Mouse (Mus musculus): ENCODE measurements around the gene Rab11fip4. TPM values are rescaled to one million over a fixed set of nuclear protein-coding genes. Genes with fewer than 3 reads are reported as not detected.

The Rab11fip4 gene
- polyA plus RNA-seq (2014; fragmentation: Nextera tagmentation; extraction: Ambion mirVana): 10.7 and 12.2 TPM in 2 replicates

DNA sequence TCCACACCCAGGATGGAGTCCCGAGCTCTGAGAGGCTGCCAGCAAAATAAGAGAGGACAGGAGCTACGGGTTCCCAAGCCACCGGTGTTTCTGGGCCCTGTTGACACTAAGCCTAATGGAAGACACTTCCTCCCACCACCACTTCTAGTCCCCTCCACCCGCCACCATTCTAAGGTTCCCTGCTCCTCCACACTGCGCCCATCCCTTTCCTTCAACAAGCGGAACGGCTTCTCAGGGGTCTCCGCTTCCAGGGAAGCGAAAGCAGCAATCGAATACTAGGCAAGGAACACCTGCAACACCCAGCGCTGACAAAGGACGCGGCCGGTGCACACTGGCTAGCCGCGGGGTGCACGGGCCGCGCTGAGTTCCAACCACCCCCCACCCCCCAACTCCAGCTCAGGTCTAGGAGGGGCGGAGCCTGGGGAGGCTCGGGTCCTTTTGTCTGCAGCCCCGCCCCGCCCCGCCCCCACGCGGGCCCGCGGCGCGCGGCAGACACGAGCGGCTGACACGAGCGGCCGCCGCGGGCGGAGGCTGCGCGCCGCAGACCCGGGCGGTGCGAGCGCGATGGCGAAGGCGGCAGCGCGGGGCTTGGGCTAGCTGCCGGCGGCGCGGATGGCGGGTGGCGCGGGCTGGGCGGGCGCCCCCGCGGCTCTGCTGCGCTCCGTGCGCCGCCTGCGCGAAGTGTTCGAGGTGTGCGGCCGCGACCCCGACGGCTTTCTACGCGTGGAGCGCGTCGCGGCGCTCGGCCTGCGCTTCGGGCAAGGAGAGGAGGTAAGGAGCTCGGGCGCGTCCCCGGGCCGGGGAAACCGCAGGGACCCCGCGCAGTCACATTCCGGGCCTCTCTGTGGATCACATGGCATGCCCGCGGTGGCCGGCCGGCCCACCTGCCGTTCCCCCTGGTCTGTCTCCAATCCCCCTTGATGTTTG, at the start of gene Rab11fip4:
Rab11fip4 (plus strand) TSS at position 549 of the 927 bp plus-strand sequence.
- H3K4me3 ChIP-seq (ENCODE audit: low read depth, low read length): peak within 1 kb of the TSS; percentile 49
- DNase-seq (ENCODE audit: low spot score): peak; percentile 64
- H3K27ac ChIP-seq (replicated peaks; ENCODE audit: low read depth, low read length): no peak within 1 kb of the TSS
- 0 out of 2 replicates have a peak, but pooled peaks have one; percentile 42 for ATAC-seq (ENCODE audit: insufficient number of reproducible peaks, low FRiP score, low TSS enrichment, low read depth)
- H3K9ac ChIP-seq (ENCODE audit: low read length): peak within 1 kb of the TSS; percentile 64
- no peaks in the 10 kb centered on the region for H3K36me3 ChIP-seq (ENCODE audit: control insufficient read depth, insufficient read depth, low read length)
- H3K27me3 ChIP-seq (ENCODE audit: control insufficient read depth, insufficient read depth, low read length): peaks cover 38% of the 10 kb centered on the region
- WGBS: under 1% methylated on average over 76 of the region's 98 CpGs
- 0 out of 2 replicates have a peak, but pooled peaks cover 5% of the 10 kb centered on the region for H3K4me1 ChIP-seq (ENCODE audit: control insufficient read depth, insufficient read depth, low read length)
- H3K9me3 ChIP-seq (ENCODE audit: control insufficient read depth, low read length): no peaks in the 10 kb centered on the region
- H3K4me2 ChIP-seq (ENCODE audit: low read depth, severe bottlenecking): peak within 1 kb of the TSS; percentile 93

DNA sequence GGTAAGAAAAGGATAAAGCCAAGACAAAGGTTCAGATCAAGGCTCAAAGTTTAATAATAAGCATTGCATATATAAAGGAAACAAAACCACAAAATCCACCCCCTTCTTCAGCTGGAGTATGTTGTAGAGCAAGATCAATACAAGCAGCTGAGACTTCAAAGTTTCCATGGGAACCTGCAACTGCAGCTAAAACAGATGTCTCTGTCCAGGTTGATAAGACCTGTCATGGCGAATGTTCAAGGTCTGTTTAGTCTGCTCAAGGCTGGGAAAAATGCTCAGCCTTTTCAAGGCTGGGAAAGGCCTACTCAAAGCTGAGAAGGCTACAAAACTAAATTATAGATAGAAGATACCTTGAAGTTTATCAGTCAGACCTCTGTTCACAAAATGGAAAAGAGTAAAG, 38.4 kb upstream of the Rab11fip4 start:
- H3K9ac ChIP-seq (ENCODE audit: low read length): no peak overlapping the region
- WGBS: 85% methylated on average over 1 of the region's 1 CpGs
- no peak overlapping the region for H3K4me3 ChIP-seq (ENCODE audit: low read depth, low read length)
- H3K9me3 ChIP-seq (ENCODE audit: control insufficient read depth, low read length): no peaks in the 10 kb centered on the region
- ATAC-seq (ENCODE audit: insufficient number of reproducible peaks, low FRiP score, low TSS enrichment, low read depth) (no peak), DNase-seq (ENCODE audit: low spot score) (no peak)
- H3K4me1 ChIP-seq (ENCODE audit: control insufficient read depth, insufficient read depth, low read length): no peaks in the 10 kb centered on the region
- H3K27ac ChIP-seq (replicated peaks; ENCODE audit: low read depth, low read length): no peak overlapping the region
- no peaks in the 10 kb centered on the region for H3K27me3 ChIP-seq (ENCODE audit: control insufficient read depth, insufficient read depth, low read length)
- H3K36me3 ChIP-seq (ENCODE audit: control insufficient read depth, insufficient read depth, low read length): peaks cover 15% of the 10 kb centered on the region
- no peak overlapping the region for H3K4me2 ChIP-seq (ENCODE audit: low read depth, severe bottlenecking)

DNA sequence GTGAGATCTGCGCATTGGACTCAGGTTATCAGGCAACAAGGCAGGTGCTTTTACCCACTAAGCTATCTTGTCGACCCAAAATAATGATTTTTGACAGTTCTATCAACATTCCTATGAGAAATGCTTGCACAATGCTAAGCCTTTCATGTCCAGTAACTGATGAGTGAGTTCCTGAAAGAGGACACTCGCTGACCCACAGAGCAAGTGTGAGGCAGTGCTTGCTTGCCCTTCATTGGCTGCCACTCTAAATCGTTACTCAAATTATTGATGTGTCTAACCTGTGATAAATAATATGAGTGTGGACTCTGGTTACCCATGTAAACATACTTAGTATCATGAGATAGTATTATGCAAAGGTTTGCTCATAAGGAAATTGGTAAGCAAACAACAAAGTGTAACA, 30.5 kb upstream of the Rab11fip4 start:
- DNase-seq (ENCODE audit: low spot score): no peak
- Histone ChIP-seq H3K36me3 (ENCODE audit: control insufficient read depth, insufficient read depth, low read length) (peaks cover 5% of the 10 kb centered on the region; the same call in 1 of the 2 replicates), H3K9ac (ENCODE audit: low read length) (no peak overlapping the region), H3K9me3 (ENCODE audit: control insufficient read depth, low read length) (no peaks in the 10 kb centered on the region), H3K27ac (replicated peaks; ENCODE audit: low read depth, low read length) (no peak overlapping the region), H3K4me1 (ENCODE audit: control insufficient read depth, insufficient read depth, low read length) (no peaks in the 10 kb centered on the region), H3K27me3 (ENCODE audit: control insufficient read depth, insufficient read depth, low read length) (no peaks in the 10 kb centered on the region), H3K4me2 (ENCODE audit: low read depth, severe bottlenecking) (no peak overlapping the region), H3K4me3 (ENCODE audit: low read depth, low read length) (no peak overlapping the region)
- WGBS: 94% methylated on average over 4 of the region's 4 CpGs
- ATAC-seq (ENCODE audit: insufficient number of reproducible peaks, low FRiP score, low TSS enrichment, low read depth): no peak

DNA sequence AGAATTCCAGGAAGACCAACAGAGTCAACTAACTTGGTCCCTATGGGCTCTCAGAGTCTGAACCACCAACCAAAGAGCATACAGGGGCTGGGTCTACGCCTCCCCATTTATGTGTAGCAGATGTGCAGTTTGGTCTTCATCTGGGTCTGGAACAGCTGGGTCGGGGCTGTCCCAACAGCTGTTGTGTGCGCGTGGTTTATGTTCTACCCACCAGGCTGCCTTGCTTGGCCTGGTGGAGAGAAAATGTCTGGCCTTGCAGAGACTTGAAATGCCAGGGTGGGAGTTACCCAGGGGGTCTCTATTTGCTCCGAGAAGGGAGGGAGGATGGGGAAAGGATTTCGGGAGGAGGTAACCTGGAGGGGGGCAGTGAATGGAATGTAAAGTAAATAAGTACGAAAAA, 27.5 kb upstream of the Rab11fip4 start:
- ATAC-seq (ENCODE audit: insufficient number of reproducible peaks, low FRiP score, low TSS enrichment, low read depth) (no peak), DNase-seq (ENCODE audit: low spot score) (no peak)
- Histone ChIP-seq H3K27me3 (ENCODE audit: control insufficient read depth, insufficient read depth, low read length) (no peaks in the 10 kb centered on the region), H3K9ac (ENCODE audit: low read length) (no peak overlapping the region), H3K9me3 (ENCODE audit: control insufficient read depth, low read length) (no peaks in the 10 kb centered on the region), H3K4me2 (ENCODE audit: low read depth, severe bottlenecking) (no peak overlapping the region), H3K4me1 (ENCODE audit: control insufficient read depth, insufficient read depth, low read length) (no peaks in the 10 kb centered on the region), H3K4me3 (ENCODE audit: low read depth, low read length) (no peak overlapping the region), H3K36me3 (ENCODE audit: control insufficient read depth, insufficient read depth, low read length) (peaks cover 11% of the 10 kb centered on the region; the same call in 1 of the 2 replicates), H3K27ac (replicated peaks; ENCODE audit: low read depth, low read length) (no peak overlapping the region)
- WGBS: 85% methylated on average over 7 of the region's 7 CpGs

DNA sequence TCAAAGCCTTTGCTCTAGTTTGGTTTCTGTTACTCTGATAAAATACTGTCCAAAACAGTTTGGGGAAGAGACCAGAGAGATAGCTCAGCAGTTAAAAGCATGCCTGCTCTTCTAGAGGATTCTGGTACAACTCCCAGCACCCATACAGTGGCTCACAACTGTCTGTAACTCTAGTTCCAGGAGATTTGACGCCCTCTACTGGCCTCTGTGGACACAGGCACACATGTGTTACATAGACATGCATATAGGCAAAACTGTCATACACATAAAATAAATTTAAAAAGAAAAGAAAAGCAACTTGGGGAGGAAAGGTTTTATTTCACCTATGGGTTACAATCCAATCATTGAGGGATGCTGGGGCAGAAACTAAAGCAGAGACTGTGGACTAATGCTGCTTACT, 24.1 kb upstream of the Rab11fip4 start:
- 66% methylated on average over 1 of the region's 1 CpGs for WGBS
- ATAC-seq (ENCODE audit: insufficient number of reproducible peaks, low FRiP score, low TSS enrichment, low read depth): no peak
- peaks cover 16% of the 10 kb centered on the region; the same call in 1 of the 2 replicates for H3K36me3 ChIP-seq (ENCODE audit: control insufficient read depth, insufficient read depth, low read length)

DNA sequence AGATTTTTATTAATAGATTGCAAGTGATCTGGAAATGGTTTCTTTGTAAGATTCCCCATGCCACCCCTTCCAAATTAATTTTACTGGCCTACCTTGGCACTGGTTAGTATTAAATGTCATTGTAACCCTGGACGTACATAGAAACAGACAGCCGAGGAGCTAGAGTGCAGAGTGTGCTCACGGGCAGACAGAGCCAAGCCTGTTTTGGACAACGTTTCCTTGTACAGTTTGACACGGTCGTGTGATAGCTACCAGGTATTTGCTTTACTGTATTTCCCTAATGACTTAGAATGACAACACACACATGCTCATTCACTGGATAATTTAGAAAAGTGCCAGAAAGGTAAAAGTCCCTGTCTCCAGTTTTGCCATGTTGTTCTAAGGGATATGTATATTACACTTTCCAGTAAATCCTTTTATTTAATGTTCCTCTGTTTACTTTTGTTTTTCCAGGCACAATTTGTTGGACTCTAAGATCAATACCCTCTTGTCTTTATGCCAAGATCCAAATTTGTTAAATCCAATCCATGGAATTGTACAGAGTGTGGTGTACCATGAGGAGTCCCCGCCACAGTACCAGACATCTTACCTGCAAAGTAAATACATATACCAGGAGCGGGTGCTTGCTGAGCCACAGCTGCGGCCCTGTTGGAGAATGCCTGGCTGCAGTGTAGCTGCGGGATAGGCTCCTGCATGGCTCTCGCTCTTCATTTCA, 22.7 kb upstream of the Rab11fip4 start:
- H3K9me3 ChIP-seq (ENCODE audit: control insufficient read depth, low read length): no peaks in the 10 kb centered on the region
- ATAC-seq (ENCODE audit: insufficient number of reproducible peaks, low FRiP score, low TSS enrichment, low read depth) (no peak), DNase-seq (ENCODE audit: low spot score) (no peak)
- WGBS: 95% methylated on average over 11 of the region's 11 CpGs
- H3K27me3 ChIP-seq (ENCODE audit: control insufficient read depth, insufficient read depth, low read length): no peaks in the 10 kb centered on the region
- H3K4me3 ChIP-seq (ENCODE audit: low read depth, low read length): no peak overlapping the region
- peaks cover 15% of the 10 kb centered on the region; the same call in 1 of the 2 replicates for H3K36me3 ChIP-seq (ENCODE audit: control insufficient read depth, insufficient read depth, low read length)
- no peak overlapping the region for H3K9ac ChIP-seq (ENCODE audit: low read length)
- no peak overlapping the region for H3K4me2 ChIP-seq (ENCODE audit: low read depth, severe bottlenecking)
- H3K27ac ChIP-seq (replicated peaks; ENCODE audit: low read depth, low read length): no peak overlapping the region
- no peaks in the 10 kb centered on the region for H3K4me1 ChIP-seq (ENCODE audit: control insufficient read depth, insufficient read depth, low read length)

More for the DNA sequence above, 24.1 kb upstream of the Rab11fip4 start:
- H3K27ac ChIP-seq (replicated peaks; ENCODE audit: low read depth, low read length): no peak overlapping the region
- H3K9ac ChIP-seq (ENCODE audit: low read length): no peak overlapping the region
- H3K9me3 ChIP-seq (ENCODE audit: control insufficient read depth, low read length): no peaks in the 10 kb centered on the region
- no peak overlapping the region for H3K4me2 ChIP-seq (ENCODE audit: low read depth, severe bottlenecking)
- no peak for DNase-seq (ENCODE audit: low spot score)
- no peaks in the 10 kb centered on the region for H3K4me1 ChIP-seq (ENCODE audit: control insufficient read depth, insufficient read depth, low read length)
- no peaks in the 10 kb centered on the region for H3K27me3 ChIP-seq (ENCODE audit: control insufficient read depth, insufficient read depth, low read length)
- H3K4me3 ChIP-seq (ENCODE audit: low read depth, low read length): no peak overlapping the region

DNA sequence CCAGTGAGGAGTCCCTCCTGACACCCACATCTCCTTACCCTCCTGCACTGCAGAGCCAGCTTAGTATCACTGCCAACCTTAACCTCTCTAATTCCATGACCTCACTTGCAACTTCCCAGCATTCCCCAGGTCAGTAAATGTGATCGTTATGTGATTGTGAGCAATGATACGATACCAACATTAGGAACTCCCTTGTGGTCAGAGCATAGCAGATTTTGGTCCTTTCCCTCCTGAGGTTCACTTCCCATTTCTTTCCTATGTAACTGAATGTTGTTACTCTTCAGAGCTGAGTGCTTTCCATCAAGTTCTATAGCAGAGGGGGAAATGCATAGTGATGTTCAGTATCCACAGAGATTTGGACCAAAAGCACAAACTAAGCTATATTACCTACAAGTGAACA, 20.7 kb upstream of the Rab11fip4 start:
- no peaks in the 10 kb centered on the region for H3K27me3 ChIP-seq (ENCODE audit: control insufficient read depth, insufficient read depth, low read length)
- H3K9ac ChIP-seq (ENCODE audit: low read length): no peak overlapping the region
- no peak overlapping the region for H3K27ac ChIP-seq (replicated peaks; ENCODE audit: low read depth, low read length)
- H3K4me3 ChIP-seq (ENCODE audit: low read depth, low read length): no peak overlapping the region
- WGBS: 95% methylated on average over 2 of the region's 2 CpGs
- peaks cover 16% of the 10 kb centered on the region; the same call in 1 of the 2 replicates for H3K36me3 ChIP-seq (ENCODE audit: control insufficient read depth, insufficient read depth, low read length)
- H3K4me2 ChIP-seq (ENCODE audit: low read depth, severe bottlenecking): no peak overlapping the region
- H3K4me1 ChIP-seq (ENCODE audit: control insufficient read depth, insufficient read depth, low read length): no peaks in the 10 kb centered on the region
- DNase-seq (ENCODE audit: low spot score): no peak
- ATAC-seq (ENCODE audit: insufficient number of reproducible peaks, low FRiP score, low TSS enrichment, low read depth): no peak
- no peaks in the 10 kb centered on the region for H3K9me3 ChIP-seq (ENCODE audit: control insufficient read depth, low read length)

DNA sequence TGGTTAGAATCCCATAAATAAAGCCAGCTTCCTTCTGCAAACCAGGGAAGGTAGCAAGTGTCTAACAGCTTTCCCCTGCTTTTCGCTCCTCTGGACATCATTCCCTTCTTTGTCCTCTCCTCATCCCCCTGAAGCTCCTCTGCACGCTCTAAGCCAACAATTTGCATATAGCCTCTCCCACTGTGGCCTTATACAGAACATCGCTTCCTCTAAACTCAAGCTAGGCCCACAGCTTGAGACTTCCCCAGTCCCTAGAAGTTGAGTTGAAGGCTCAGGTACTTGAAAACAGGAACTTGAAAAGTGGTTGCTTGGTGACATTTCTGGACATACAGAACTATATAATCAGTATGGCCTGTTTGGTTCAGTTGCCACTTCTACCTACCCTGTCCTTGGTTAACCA, 17.2 kb upstream of the Rab11fip4 start:
- H3K27ac ChIP-seq (replicated peaks; ENCODE audit: low read depth, low read length): no peak overlapping the region
- H3K4me3 ChIP-seq (ENCODE audit: low read depth, low read length): no peak overlapping the region
- peaks cover 12% of the 10 kb centered on the region; the same call in 1 of the 2 replicates for H3K36me3 ChIP-seq (ENCODE audit: control insufficient read depth, insufficient read depth, low read length)
- 83% methylated on average over 3 of the region's 3 CpGs for whole genome bisulfite sequencing
- H3K4me2 ChIP-seq (ENCODE audit: low read depth, severe bottlenecking): no peak overlapping the region
- H3K27me3 ChIP-seq (ENCODE audit: control insufficient read depth, insufficient read depth, low read length): no peaks in the 10 kb centered on the region
- no peak for ATAC-seq (ENCODE audit: insufficient number of reproducible peaks, low FRiP score, low TSS enrichment, low read depth)
- H3K9ac ChIP-seq (ENCODE audit: low read length): no peak overlapping the region
- H3K9me3 ChIP-seq (ENCODE audit: control insufficient read depth, low read length): no peaks in the 10 kb centered on the region
- no peaks in the 10 kb centered on the region for H3K4me1 ChIP-seq (ENCODE audit: control insufficient read depth, insufficient read depth, low read length)
- no peak for DNase-seq (ENCODE audit: low spot score)
